Mouse (Mus musculus): ENCODE measurements around the gene Cenpp. TPM values are rescaled to one million over a fixed set of nuclear protein-coding genes. Genes with fewer than 3 reads are reported as not detected.

Cenpp gene
- total RNA-seq (2014; fragmentation: Nextera tagmentation), result 44.6 and 44.7 TPM in 2 replicates
- 33.8 and 43.8 TPM in 2 replicates for total RNA-seq (2017)

DNA sequence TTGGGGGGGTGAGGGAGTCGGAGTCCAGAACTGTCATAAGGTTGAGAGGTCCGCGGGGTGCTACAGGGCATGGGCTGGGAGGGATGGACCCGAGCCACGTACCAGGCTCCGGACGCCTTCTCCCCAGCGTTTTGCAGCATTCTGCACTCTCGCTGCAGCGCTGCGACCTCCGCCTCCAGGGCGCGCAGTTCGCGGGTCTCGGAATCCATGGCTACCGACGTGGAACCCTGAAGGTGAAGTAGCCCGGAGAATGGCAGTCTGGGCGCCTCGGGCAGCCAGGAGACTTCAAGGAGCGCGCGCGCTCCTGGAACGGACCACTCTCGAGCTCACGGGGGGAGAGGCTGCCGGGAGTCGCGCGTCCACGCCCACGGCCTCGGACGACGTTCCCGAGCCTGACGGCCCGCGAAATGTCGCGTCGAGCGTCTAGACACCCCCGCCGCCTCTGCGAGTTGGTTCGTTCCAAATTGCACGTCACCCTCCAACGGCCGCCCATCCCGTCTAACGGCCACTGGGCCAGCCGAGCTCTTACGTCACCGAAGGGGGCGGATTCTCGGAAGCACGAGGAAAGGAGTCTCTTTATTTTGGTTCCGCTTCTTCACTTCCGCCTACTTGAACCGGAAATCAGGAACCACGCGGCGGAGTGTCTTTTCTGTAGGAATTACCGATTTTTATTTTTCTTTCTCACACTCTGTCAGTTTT, at the start of gene Cenpp, which contains the start of gene Nol8:
Cenpp (minus strand) TSS at position 305 of the 699 bp plus-strand sequence.
Nol8 (plus strand) TSS at position 598 of the 699 bp plus-strand sequence.
- ATAC-seq (replicated peaks; ENCODE audit: low FRiP score, low TSS enrichment, poor library complexity, severe bottlenecking), result peak; percentile 96

DNA sequence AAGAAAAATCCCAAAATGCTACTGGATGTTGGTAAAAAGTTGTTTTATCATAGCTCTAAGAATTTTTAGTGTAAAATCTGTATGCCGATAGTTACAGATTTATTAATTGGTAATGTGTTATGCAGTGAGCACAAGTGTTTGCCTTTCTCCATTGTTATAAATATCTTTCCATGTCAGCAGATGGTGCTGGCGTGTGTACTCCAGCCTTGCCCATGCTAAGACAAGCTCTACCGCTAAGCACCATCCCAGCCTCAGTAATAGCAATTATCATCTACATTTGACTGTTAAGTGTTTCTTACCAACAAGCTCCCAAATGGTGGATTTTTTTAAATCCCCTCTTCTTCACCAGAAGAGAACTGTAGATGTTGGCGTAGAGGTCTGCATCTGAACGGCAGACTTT, 38.5 kb upstream of the Cenpp start:
- ATAC-seq (replicated peaks; ENCODE audit: low FRiP score, low TSS enrichment, poor library complexity, severe bottlenecking), result no peak

DNA sequence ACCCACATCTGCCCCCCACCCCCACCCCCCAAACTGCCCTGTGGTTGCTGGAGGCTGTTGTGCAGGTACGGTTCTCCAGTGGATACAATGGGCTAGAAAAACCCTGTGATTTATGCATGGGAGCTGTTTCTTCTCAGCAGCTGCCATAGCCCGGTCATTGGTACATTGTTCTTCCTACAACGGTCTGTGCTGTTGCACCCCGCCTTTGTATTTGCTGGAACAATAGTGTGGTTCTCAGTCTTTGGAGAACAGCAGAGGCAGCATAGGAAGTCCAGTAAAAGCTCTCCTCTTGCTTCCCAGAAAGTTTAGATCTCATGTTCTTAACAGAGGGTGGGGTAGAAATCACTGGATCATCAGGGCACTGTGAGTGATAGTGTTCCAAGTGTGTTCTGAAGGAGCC, 31.7 kb upstream of the Cenpp start:
- ATAC-seq (replicated peaks; ENCODE audit: low FRiP score, low TSS enrichment, poor library complexity, severe bottlenecking), result no peak

GRCm38 (mm10) chr13:49682233-49682846, 29.8 kb upstream of the Cenpp start:
- ATAC-seq (replicated peaks; ENCODE audit: low FRiP score, low TSS enrichment, poor library complexity, severe bottlenecking), result peak; percentile 57

- peak; percentile 100 for ATAC-seq (replicated peaks; ENCODE audit: low FRiP score, low TSS enrichment, poor library complexity, severe bottlenecking)
Measured at GRCm38 (mm10) chr13:49681351-49682232, 29.0 kb upstream of the Cenpp start, which contains the start of gene Iars. TSS of gene Iars (plus strand) at chr13:49682100.

- no peak for ATAC-seq (replicated peaks; ENCODE audit: low FRiP score, low TSS enrichment, poor library complexity, severe bottlenecking)
Measured at GRCm38 (mm10) chr13:49677793-49678192, 25.2 kb upstream of the Cenpp start.

- ATAC-seq (replicated peaks; ENCODE audit: low FRiP score, low TSS enrichment, poor library complexity, severe bottlenecking), result peak; percentile 50
Measured at GRCm38 (mm10) chr13:49653180-49653541, 576 bp upstream of the Cenpp start.

GRCm38 (mm10) chr13:49651781-49652351, 719 bp downstream of the Cenpp start:
- ATAC-seq (replicated peaks; ENCODE audit: low FRiP score, low TSS enrichment, poor library complexity, severe bottlenecking), result no peak

DNA sequence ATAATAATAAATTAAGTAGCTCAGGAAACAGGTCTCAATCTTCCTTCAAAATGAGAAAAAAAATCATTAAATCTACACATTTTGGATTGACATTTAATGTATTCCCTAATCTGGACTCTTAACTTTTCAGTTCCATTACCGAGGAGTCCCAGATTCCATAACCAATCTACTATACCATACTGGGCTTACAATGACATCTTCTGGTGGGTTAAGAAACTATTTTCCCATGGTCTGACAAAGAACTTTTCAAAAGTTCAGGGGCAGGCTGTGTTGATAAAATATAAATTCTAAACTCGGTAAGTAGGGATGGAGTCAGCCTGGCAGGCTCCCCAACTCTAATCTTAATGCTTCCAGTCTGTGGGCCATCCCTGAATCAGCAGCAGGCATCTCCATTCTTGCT, 1.4 kb downstream of the Cenpp start:
- no peak for ATAC-seq (replicated peaks; ENCODE audit: low FRiP score, low TSS enrichment, poor library complexity, severe bottlenecking)

GRCm38 (mm10) chr13:49646019-49646418, 6.6 kb downstream of the Cenpp start:
- ATAC-seq (replicated peaks; ENCODE audit: low FRiP score, low TSS enrichment, poor library complexity, severe bottlenecking), result no peak

DNA sequence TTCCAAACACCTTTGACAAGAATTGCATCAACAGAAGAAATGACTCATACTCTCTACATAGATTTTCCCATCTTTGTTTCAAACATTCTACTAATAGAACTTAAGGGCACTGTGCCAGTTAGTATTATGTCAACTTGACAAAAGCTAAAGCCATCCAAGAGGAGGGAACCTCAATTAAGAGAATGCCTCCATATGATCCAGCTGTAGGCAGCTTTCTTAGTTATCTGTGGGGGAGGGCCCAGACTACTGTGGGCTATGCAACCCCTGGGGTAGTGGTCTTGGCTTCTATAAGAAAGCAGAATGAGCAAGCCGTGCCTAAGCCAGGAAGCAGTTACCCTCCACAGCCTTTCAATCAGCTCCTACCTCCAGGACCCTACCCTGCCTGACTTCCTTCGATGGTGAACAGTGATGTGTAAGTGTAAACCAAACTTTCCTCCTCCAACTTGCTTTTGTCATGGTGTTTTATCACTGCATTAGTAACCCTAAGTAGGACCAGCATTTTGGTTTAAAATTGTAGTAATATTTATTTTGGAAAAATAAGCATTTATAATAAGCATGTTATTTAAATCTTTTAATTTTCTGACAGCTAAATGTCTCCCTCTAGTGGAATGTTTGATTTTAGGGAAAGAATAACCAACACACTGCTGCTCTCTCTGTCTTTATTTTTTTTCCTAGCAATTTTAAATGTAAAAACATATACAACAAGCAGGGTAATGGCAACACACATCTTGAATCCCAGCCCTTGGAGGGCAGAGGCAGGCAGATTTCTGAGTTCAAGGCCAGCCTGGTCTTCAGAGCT, 7.7 kb downstream of the Cenpp start:
- no peak for ATAC-seq (replicated peaks; ENCODE audit: low FRiP score, low TSS enrichment, poor library complexity, severe bottlenecking)

- ATAC-seq (replicated peaks; ENCODE audit: low FRiP score, low TSS enrichment, poor library complexity, severe bottlenecking), result no peak
Measured at GRCm38 (mm10) chr13:49643669-49644362, 8.8 kb downstream of the Cenpp start.

DNA sequence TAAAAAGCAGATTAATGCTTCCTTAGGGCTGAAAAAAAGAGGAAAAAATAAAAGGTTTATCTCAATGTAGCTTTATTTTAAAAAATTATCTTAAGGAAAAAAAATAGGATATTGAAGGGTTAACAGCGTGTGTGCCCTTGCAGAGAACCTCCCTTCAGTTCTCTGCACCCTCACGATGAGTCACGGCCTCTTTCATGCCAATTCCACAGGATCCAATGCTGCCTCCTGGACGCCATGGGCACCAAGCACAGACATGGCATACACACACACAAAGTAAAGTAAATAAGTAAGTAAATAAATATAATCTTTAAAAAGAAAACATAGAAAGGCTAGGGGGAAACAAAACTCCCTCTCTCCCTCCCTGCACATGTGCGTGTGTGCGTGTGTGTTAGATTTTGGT, 9.9 kb downstream of the Cenpp start:
- no peak for ATAC-seq (replicated peaks; ENCODE audit: low FRiP score, low TSS enrichment, poor library complexity, severe bottlenecking)

DNA sequence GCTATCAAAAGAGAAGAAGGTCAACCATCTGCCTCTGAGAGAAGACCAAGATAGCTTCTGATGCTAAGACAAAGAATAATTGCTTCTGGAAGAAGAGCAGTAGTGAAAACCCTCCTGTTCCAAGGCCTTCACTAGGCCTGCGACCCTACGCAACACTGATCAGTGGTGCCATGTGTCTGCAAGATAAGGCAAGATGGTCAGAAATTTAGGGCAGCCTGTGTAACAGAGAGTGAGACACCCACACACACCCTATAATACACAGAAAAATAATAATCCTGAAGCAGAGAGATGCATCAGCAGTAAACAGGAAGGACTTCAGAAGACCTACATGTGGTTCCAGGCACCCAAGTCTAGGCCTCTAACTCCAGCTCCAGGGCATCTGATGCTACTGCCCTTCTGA, 12.6 kb downstream of the Cenpp start:
- peak; percentile 61; the same call in 1 of the 2 replicates for ATAC-seq (replicated peaks; ENCODE audit: low FRiP score, low TSS enrichment, poor library complexity, severe bottlenecking)

- no peak for ATAC-seq (replicated peaks; ENCODE audit: low FRiP score, low TSS enrichment, poor library complexity, severe bottlenecking)
Measured at GRCm38 (mm10) chr13:49629076-49629475, 23.5 kb downstream of the Cenpp start.

GRCm38 (mm10) chr13:49628167-49628566, 24.4 kb downstream of the Cenpp start:
- no peak for ATAC-seq (replicated peaks; ENCODE audit: low FRiP score, low TSS enrichment, poor library complexity, severe bottlenecking)

DNA sequence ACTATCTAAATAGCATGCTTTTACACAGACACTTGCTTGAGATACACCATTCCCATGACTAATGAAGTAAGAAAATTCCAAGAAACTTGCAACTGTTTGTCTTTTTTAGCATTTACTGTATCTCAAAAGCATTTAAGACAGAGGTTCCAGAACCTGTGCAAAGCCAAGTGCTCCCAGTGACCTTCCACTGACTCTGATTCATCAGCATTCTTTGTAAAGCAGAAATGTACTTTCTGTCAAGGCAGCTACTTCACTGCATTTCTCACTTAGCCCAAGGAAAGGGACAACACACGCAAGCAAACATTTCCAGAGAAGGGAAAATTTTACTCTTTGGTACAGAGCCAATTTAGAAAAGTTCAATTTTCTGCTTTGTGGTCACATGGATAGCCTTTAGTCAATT, 29.4 kb downstream of the Cenpp start:
- ATAC-seq (replicated peaks; ENCODE audit: low FRiP score, low TSS enrichment, poor library complexity, severe bottlenecking), result no peak

DNA sequence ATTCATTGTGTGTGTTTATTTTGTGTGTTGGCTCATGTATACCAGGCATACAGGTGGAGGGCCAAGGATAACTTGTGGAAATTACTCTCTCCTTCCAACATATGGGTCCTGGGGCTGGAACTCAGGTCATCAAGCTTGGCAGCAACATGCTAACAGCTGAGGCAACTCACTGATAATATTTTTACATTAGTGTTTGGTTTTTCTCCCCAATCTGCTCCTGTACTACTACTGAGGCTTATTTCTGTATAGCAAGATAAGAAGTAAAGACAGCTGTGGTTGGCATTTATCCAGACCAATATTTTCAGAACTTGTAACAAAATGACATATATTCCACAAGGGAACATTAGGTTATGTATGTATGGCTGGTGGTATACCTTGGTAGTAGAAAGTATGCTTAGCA, 34.2 kb downstream of the Cenpp start:
- ATAC-seq (replicated peaks; ENCODE audit: low FRiP score, low TSS enrichment, poor library complexity, severe bottlenecking), result peak; percentile 74

All from megakaryocyte-erythroid progenitor cell, adult 5-6 weeks (primary cell).